Mouse (Mus musculus) stomach, embryonic 16.5 days (tissue): ENCODE measurements around the gene Trmt5. TPM values are rescaled to one million over a fixed set of nuclear protein-coding genes. Genes with fewer than 3 reads are reported as not detected.

ENCODE experiments used
- ATAC-seq: fragments of 200-750 bp; cut with Nextera tagmentation; 2 replicates; pipeline ENCODE4 v1.8.0; 2017; ENCODE audit warnings: moderate number of reproducible peaks, moderate TSS enrichment; ENCODE audit not compliant: insufficient read depth, low FRiP score
- H3K27ac ChIP-seq: fragments of 300-500 bp; sonication (generic); 2 replicates; pipeline ENCODE4 v1.5.1; 2014; ENCODE audit warnings: low read length
- H3K27me3 ChIP-seq: fragments of 300-500 bp; sonication (generic); 2 replicates; pipeline ENCODE4 v1.6.1; 2014; ENCODE audit warnings: low read length, control low read depth, mixed read lengths; ENCODE audit not compliant: control insufficient read depth, insufficient read depth
- H3K36me3 ChIP-seq: fragments of 300-500 bp; sonication (generic); 2 replicates; pipeline ENCODE4 v1.6.1; 2014; ENCODE audit warnings: low read length; ENCODE audit not compliant: control insufficient read depth, insufficient read depth
- H3K4me1 ChIP-seq: fragments of 300-500 bp; sonication (generic); 2 replicates; pipeline ENCODE4 v1.6.1; 2014; ENCODE audit warnings: low read length, control low read depth, mixed read lengths; ENCODE audit not compliant: control insufficient read depth, insufficient read depth
- H3K4me2 ChIP-seq: fragments of 300-500 bp; sonication (generic); 2 replicates; pipeline ENCODE4 v1.6.1; 2014; ENCODE audit warnings: low read depth, low read length, mixed read lengths
- H3K4me3 ChIP-seq: fragments of 300-500 bp; sonication (generic); replicated peaks from 2 replicates; pipeline ENCODE4 v1.5.1; 2014; ENCODE audit warnings: mild to moderate bottlenecking, low read length
- H3K9ac ChIP-seq: fragments of 300-500 bp; sonication (generic); 2 replicates; pipeline ENCODE4 v1.6.1; 2014; ENCODE audit warnings: low read length
- H3K9me3 ChIP-seq: fragments of 300-500 bp; sonication (generic); replicated peaks from 2 replicates; pipeline ENCODE4 v1.6.1; 2016; ENCODE audit warnings: low read length, control low read depth; ENCODE audit not compliant: control insufficient read depth
- WGBS: fragments of 180-500 bp; shearing (Covaris S2); extraction: QIAGEN DNeasy Blood & Tissue Kit; methylation state at CpG from one replicate; pipeline ENCODE4 v1.1.7; 2014; 5-methylcytosine and 5-hydroxymethylcytosine counted together
- polyA plus RNA-seq: library from polyadenylated mRNA; unstranded; fragments of >200 nt; fragmentation: Nextera tagmentation; extraction: Ambion mirVana; gene quantifications from 2 replicates; pipeline ENCODE4 v1.2.1, GENCODE M21; 2015

Gene Trmt5
- polyA plus RNA-seq, 1 experiment from 2014 or later: 15.7 TPM

- WGBS: 91% methylated on average over 3 of the region's 3 CpGs
- H3K9ac ChIP-seq: no peak overlapping the region
- no peaks in the 10 kb centered on the region for H3K27me3 ChIP-seq
- H3K27ac ChIP-seq: no peak overlapping the region
- 0 out of 2 replicates have a peak, but pooled peaks cover 3% of the 10 kb centered on the region for H3K36me3 ChIP-seq
- no peaks in the 10 kb centered on the region for H3K9me3 ChIP-seq
- H3K4me3 ChIP-seq: no peak overlapping the region
- peaks cover 13% of the 10 kb centered on the region for H3K4me1 ChIP-seq
- ATAC-seq: no peak
- H3K4me2 ChIP-seq: no peak overlapping the region
These were observed 2.1 kb upstream of the Trmt5 start for GRCm38 (mm10) chr12:73288626-73289025.

- WGBS: 58% methylated on average over 8 of the region's 8 CpGs
- Histone ChIP-seq H3K4me3 (peak overlapping the region; percentile 79; the same call in 1 of the 2 replicates), H3K36me3 (0 out of 2 replicates have a peak, but pooled peaks cover 3% of the 10 kb centered on the region), H3K9ac (0 out of 2 replicates have a peak overlapping the region, but pooled peaks have one; percentile 88), H3K4me1 (peaks cover 13% of the 10 kb centered on the region), H3K4me2 (peak overlapping the region; percentile 75), H3K9me3 (no peaks in the 10 kb centered on the region), H3K27ac (no peak overlapping the region), H3K27me3 (no peaks in the 10 kb centered on the region)
- ATAC-seq: no peak
These were observed 1.1 kb upstream of the Trmt5 start for GRCm38 (mm10) chr12:73287609-73288008.

DNA sequence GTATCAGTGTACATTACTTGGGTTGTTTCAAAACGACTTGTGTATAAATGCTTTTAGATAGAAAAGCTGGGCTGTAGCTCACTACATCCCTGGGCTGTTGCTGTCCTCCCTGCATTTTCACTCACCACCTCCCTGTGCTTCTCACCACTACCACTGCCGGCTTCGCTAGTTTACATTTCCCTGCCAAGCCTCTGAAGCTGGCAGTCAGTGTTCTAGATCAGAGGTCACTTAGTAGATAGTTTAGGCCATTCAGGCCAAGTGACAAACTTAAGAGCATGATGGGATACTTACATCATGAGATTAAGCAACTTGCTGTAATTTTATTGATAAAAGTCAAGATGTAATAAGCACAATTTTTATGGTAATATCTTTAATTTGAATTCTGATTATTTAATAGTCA lies 11.6 kb downstream of the Trmt5 start:
- Histone ChIP-seq H3K9ac (no peak overlapping the region), H3K36me3 (peaks cover 14% of the 10 kb centered on the region), H3K27me3 (no peaks in the 10 kb centered on the region), H3K4me1 (no peaks in the 10 kb centered on the region), H3K4me3 (no peak overlapping the region), H3K9me3 (no peaks in the 10 kb centered on the region), H3K4me2 (no peak overlapping the region), H3K27ac (no peak overlapping the region)
- no peak for ATAC-seq
- 93% methylated on average over 3 of the region's 3 CpGs for WGBS

- Histone ChIP-seq H3K4me2 (no peak overlapping the region), H3K4me1 (no peaks in the 10 kb centered on the region), H3K36me3 (0 out of 2 replicates have a peak, but pooled peaks cover 5% of the 10 kb centered on the region), H3K9ac (no peak overlapping the region), H3K4me3 (no peak overlapping the region), H3K27me3 (no peaks in the 10 kb centered on the region), H3K9me3 (no peaks in the 10 kb centered on the region), H3K27ac (no peak overlapping the region)
- 65% methylated on average over 4 of the region's 4 CpGs for WGBS
- ATAC-seq: no peak
These were observed 16.6 kb downstream of the Trmt5 start for GRCm38 (mm10) chr12:73269933-73270332.

DNA sequence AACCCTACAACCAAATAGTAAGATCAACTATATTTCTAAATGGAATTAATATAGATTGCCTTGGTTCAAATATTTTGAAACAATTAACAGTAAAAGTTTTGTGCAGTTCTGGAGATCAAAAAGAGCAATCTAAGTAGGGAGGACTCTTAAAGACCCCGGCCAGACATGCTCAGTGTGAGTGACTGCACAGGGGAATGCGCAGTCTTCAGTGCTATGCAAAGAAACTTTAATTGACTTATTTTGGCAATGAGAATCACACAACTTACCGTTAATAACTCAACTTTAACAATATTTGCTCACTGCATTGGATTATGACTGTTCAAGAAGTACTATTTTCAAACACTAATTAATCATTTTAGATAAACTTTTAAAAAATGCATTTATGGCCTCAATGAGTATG lies 17.0 kb downstream of the Trmt5 start:
- 67% methylated on average over 3 of the region's 3 CpGs for WGBS

GRCm38 (mm10) chr12:73268497-73268896 lies 18.0 kb downstream of the Trmt5 start:
- no peaks in the 10 kb centered on the region for H3K36me3 ChIP-seq
- no peak overlapping the region for H3K9ac ChIP-seq
- no peaks in the 10 kb centered on the region for H3K27me3 ChIP-seq
- no peak overlapping the region for H3K4me2 ChIP-seq
- ATAC-seq: no peak
- H3K4me1 ChIP-seq: no peaks in the 10 kb centered on the region
- H3K9me3 ChIP-seq: no peaks in the 10 kb centered on the region
- WGBS: 87% methylated on average over 1 of the region's 1 CpGs
- no peak overlapping the region for H3K4me3 ChIP-seq
- no peak overlapping the region for H3K27ac ChIP-seq

More for the DNA sequence above, 17.0 kb downstream of the Trmt5 start:
- Histone ChIP-seq H3K9me3 (no peaks in the 10 kb centered on the region), H3K9ac (no peak overlapping the region), H3K4me2 (no peak overlapping the region), H3K4me1 (no peaks in the 10 kb centered on the region), H3K27ac (no peak overlapping the region), H3K36me3 (0 out of 2 replicates have a peak, but pooled peaks cover under 1% of the 10 kb centered on the region), H3K4me3 (no peak overlapping the region), H3K27me3 (no peaks in the 10 kb centered on the region)
- no peak for ATAC-seq

GRCm38 (mm10) chr12:73266597-73266996 lies 19.9 kb downstream of the Trmt5 start:
- H3K36me3 ChIP-seq: no peaks in the 10 kb centered on the region
- no peaks in the 10 kb centered on the region for H3K4me1 ChIP-seq
- H3K4me2 ChIP-seq: no peak overlapping the region
- 70% methylated on average over 1 of the region's 1 CpGs for WGBS
- no peaks in the 10 kb centered on the region for H3K27me3 ChIP-seq
- no peak for ATAC-seq
- no peaks in the 10 kb centered on the region for H3K9me3 ChIP-seq
- H3K9ac ChIP-seq: no peak overlapping the region
- H3K27ac ChIP-seq: no peak overlapping the region
- H3K4me3 ChIP-seq: no peak overlapping the region

DNA sequence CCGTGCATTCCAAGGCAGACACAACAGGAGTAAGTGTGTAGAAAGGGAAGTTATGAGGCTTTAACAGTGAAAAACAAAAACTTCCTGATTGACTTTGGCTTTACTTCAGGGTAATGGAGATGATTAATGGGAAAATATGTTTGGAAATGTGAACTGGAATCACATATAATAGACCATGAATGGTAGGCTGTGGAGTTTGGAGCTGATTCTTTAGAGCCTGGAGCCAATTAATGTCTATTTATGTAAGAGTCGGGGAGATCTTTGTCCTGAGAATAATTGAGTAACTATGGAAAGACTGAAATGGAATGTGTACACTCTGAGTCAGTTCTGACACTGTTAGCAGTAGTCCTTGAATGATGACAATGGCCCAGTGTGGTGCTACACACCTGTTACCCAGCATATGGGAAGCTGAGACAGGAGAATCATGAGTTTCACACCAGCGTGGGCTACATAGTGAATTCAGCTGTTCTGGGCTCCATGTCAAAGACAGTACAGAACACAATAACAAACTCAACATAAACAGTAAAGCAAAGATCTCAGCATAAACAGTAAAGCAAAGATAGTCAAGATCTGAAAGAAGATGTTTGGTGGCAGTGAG lies 21.0 kb downstream of the Trmt5 start:
- no peak for ATAC-seq
- H3K36me3 ChIP-seq: no peaks in the 10 kb centered on the region

GRCm38 (mm10) chr12:73260339-73260738 lies 26.2 kb downstream of the Trmt5 start:
- ATAC-seq: no peak
- 97% methylated on average over 1 of the region's 1 CpGs for WGBS
- no peaks in the 10 kb centered on the region for H3K4me1 ChIP-seq
- no peaks in the 10 kb centered on the region for H3K9me3 ChIP-seq
- no peak overlapping the region for H3K4me3 ChIP-seq
- no peaks in the 10 kb centered on the region for H3K36me3 ChIP-seq
- no peak overlapping the region for H3K4me2 ChIP-seq
- no peak overlapping the region for H3K27ac ChIP-seq
- H3K27me3 ChIP-seq: no peaks in the 10 kb centered on the region
- no peak overlapping the region for H3K9ac ChIP-seq

More for the DNA sequence above, 21.0 kb downstream of the Trmt5 start:
- Histone ChIP-seq H3K4me1 (no peaks in the 10 kb centered on the region), H3K4me3 (no peak overlapping the region), H3K27ac (no peak overlapping the region), H3K27me3 (no peaks in the 10 kb centered on the region), H3K9me3 (no peaks in the 10 kb centered on the region), H3K9ac (no peak overlapping the region), H3K4me2 (no peak overlapping the region)
- 67% methylated on average over 3 of the region's 3 CpGs for WGBS
